Mouse (Mus musculus) thymus, postnatal 25 days (tissue): ENCODE results near the gene Efcab2.
"Not testable (repeated sequence)": the region's sequence is repeated elsewhere in the genome, so short reads cannot be mapped to it uniquely, and the experiment has no call there.

Source experiments
- DNase-seq: peaks from one replicate; pipeline ENCODE4 v3.0.0; 2022

Gene Efcab2

DNA sequence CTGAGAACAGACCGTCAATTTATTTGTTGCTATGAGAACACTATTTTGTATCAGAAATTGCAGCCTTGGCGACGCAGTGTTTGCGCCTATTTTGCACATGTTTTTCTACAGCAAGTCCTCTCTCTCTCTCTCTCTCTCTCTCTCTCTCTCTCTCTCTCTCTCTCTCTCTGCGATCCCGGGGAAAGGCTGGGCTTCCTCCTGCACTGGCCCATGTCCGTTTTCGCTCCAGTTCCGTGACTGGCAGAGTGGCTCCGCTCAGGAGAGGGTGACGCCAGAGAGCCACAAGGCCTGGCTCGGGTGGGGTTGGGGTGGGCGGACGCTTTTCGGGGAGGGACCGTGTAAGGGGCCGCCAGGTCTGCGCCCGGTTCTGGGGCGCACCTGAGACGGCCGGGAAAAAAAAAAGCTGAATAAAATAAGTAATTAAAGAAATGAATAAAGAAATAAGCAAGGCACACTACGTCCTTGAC, 407 bp upstream of the Efcab2 start:
- DNase-seq: peak; percentile 76

DNA sequence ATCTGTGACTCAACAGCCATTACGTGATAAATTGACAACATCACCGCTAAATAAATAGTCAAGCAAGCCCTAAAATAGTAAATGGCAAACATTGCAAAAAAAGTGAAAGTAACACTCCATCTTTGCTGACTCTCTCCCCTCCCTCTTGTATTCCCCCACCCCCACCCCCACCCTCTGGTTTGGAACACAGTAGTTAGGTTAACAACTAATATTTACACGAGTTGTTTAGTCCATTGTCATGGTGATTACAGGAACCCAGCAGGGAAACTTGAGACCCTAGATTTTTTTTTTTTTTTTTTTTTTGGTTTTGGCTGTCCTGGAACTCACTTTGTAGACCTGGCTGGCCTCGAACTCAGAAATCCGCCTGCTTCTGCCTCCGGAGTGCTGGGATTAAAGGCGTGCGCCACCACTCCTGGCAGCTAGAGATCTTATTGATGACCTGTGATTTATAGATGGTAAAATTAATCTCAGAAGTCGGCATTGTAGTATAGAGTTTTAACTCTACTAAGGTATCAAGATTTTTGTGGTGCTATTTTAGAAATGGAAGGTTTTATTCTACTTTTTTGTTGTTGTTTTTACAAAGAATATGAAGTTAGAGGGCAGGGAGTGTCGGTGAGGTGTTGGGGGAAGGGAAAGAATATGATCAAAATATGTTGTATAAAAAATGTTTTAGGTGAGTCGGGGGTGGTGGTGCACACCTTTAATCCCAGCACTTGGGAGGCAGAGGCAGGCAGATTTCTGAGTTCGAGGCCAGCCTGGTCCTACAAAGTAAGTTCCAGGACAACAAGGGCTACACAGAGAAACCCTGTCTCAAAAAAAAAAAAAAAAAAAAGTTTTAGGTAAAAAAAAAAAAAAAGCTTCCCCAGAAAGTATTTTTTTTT, 1.1 kb downstream of the Efcab2 start:
- peak; percentile 16 for DNase-seq

DNA sequence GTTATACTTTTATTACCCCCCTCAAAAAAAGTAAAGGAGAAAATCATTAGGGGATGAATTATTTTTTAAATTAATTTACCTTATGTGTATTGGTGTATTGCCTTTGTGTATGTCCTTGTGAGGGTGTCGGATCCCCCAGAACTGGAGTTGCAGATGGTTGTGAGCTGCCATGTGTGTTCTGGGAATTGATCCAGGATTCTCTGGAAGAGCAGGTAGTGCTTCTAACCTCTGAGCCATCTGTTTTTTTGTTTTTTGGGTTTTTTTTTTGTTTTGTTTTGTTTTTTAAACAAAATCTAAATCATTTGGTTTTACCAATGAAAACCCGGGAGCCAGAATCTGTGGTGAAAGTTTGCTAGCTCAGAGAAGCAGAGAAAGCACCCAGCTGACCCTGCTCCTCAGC, 1.8 kb downstream of the Efcab2 start:
- DNase-seq: no peak

DNA sequence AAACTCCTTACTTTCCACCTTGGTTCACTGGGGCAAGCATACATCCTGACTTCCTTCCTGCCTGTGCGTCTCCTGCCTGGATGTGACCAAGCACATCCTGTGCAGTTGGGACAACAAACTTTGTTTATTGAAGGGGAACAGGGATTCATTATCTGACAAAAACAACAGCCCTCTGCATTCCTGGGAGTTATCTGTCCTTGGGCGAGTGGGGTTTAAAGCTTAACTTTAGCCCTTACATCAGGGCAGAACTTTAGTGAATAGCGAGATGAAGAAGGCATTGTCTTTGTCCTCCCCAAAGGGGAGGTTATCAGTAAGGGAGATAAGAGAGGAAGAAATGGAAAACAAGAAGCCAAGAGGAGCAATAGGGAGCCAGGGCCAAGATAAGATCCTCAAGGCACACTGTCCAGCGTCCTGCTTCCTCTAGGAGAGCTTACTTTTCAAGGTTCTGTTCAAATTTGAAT, 3.0 kb downstream of the Efcab2 start:
- no peak for DNase-seq

DNA sequence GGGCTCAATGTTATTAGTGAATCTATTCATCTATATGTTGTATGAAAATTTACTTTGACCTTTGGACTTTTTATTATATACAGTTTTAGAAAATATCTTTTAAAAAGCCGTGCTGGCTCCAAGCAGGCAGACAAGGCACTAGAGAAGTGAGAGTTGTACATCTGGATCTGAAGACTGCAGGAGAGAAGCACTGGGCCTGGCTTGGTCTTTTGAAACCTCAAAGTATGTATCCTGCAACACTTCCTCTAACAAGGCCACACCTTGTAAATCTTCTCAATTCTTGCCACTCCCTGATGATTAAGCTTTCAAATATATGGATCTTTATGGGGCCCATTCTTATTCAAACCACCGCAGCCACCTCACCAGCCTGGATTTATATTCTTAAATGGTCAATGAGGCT, 7.5 kb downstream of the Efcab2 start:
- not testable (repeated sequence) for DNase-seq

DNA sequence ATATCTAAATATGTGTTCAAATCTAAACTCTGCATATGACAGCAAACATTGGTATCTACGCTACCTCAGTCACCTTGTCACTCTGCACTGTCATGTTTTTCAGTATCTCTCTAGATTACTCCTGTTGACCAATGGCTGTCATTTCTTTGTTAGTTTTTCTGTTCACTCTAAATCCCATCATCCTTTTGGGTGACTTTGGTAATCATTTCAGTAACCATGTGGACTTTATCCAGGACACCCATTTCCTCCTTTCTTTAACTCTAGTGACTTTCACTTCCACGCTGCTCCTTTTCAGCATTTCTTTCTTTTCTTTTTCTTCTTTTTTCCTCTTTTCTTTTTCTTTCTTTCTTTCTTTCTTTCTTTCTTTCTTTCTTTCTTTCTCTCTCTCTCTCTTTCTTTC, 13.7 kb downstream of the Efcab2 start:
- no peak for DNase-seq

DNA sequence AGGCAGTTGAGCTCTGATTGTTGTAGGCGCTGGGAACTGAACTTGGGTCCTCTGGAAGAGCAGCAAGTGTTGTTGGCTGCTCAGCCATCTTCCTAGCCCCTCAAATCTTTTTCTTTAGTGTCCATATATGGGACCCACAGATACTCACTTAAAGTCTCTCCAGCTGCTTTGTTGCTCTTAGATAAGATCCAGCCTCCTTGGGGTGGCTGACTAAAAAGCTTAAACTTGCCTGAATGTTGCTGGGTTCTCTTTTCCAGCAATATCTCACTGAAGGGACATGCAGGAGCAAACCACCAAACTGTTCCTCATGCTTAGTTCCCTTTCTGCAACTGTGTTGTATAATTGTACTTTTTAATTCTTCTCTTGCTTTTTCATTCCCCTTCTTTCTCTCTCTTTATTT, 17.8 kb downstream of the Efcab2 start:
- no peak for DNase-seq

DNA sequence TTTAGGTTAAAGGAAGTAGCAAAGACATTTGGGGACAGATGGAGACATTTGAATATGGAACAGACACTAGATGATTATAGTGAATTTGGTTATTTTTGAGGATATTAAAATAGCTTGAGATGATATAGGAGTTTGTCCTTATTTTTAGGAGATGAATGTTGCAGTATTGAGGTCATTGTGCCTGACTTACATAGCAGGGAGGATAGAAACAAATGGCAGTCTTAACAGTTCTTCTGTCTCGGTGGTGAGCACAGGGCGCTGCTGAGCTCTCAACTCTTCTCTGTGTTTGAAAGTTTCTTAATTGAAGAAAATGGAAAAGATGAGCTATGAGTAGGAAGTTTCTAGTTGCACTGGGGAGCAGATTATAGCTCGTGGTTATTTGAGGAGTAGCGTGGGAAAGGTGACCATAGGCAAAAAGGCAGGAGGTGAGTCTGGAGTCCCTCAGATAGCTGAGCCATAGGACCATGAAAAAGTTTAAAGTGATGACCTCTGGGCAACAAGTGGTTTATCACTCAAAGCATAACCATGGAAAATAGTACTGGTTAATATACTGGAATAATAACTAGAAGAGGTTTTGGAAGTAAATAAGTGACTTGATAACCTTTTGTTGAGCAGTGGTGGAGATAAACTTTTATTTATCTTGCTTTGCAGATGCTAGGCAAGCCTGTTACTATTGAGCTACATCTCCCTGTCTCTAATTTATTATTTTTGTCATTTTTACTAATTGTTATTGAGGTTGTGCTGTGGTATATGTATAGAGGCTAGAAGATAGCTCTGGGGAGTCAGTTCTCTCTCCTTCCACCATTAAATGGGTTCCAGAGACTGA, 25.9 kb downstream of the Efcab2 start:
- DNase-seq: no peak

DNA sequence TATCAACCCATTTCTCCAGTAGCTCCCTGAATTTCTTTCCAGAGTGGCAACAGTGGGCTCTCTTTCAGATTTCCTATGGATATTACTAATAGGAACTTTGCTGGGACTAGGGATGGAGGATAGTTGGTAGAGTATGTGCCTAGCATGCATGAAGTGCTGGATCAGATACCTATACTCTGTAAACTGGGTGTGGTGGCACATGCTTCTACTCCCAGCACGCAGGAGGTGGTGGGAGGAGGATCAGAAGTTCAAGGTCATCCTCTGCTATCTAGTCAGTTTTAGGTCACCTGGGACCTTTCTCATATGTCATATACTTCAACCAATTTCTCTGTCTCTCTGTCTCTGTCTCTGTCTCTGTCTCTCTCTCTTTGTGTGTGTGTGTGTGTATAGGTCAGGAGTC, 27.7 kb downstream of the Efcab2 start:
- no peak for DNase-seq

DNA sequence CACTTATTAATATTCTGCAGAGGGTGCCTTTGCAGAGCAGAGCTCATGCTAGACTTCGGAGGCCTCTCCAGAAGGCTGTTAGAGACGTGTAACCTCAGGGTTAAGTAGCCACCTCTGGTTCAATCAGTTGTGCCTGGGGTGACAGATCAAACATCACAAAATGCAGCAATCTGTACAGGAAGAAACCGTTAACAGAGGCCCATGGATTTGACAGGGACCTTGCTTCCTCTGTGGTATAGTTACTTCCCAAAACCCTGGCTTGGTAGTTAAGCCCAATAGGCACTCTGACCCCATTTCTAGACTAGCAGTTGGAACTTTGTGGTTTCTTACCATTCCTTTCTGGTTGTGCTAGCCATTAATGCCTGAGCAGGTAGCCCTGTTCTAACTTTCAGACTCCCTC, 38.5 kb downstream of the Efcab2 start:
- no peak for DNase-seq

DNA sequence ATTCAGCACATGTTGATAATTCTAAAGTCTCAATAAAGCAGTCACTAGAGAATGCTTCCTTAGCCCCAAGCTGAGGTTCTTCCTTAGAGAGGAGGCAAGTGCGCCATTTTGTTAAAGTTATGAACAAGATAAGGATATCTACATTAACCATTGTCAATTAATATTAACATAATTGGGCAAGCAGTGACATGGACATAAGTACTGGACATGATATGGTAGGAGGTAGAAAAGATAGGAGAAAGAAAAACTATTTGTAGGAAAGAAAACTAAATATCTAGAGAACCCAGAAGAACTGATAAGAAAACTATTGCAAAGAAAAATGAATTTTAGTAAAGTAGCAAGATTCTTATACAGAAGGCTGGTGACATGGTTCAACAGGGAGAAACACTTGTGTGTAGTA, 41.2 kb downstream of the Efcab2 start:
- no peak for DNase-seq

DNA sequence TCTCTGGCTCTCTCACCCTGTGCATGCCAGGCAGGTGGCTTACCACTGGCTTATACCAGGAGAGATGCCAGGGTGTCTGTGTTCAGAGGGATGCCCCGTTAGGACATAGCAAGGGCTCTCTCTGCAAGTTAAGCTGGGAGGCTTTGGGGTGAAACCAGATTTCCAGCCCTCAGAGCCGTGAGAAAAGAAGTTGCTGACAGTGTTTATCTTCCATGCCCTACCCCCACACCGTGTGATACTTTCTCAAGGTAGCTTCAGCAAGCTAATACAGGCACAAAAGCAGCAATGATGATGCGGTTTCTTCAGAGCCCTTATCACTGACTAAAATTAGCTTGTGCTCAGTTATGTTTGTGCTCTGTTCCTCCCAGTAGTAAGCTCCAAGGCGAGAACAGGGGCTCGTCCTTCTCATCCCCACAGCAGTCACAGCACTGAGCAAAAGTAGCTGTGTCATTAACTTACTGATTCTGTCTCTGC, 42.4 kb downstream of the Efcab2 start:
- no peak for DNase-seq

DNA sequence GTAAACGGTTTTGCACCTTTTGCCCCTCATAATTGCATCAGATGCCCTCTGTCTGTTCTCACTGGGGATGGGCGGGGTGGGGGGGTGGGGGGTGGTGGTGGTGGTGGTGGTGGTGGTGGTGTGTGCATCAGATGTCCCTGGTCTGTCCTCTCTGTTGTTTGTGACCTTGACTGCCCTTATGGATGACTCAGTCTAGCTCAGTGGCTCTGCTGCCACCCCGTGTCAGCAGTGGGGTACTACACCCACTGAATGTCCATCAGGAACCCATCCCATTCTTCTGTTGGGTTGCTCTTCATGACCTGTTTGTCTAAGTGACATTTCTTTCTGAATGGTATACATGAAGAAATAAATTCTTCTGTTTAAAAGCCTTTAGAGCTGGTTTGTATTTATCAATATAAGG, 43.3 kb downstream of the Efcab2 start:
- DNase-seq: peak; percentile 73

DNA sequence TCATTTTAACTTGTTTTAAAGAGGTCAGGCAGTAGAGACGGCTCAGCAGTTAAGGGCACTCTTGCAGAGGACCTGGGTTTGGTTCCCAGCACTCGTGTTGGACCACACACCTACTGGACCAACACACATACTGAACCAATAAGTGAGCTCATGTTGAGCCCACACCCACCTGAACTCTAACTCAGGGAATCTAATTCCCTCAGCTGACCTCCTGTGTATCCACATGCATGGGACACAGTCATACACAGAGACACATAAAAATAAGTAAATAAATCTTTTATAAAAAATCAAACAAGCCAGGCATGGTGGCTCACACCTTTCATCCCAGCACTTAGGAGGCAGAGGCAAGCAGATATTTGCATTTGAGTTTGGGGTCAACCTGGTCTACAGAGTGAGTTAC, 44.0 kb downstream of the Efcab2 start:
- DNase-seq: no peak

DNA sequence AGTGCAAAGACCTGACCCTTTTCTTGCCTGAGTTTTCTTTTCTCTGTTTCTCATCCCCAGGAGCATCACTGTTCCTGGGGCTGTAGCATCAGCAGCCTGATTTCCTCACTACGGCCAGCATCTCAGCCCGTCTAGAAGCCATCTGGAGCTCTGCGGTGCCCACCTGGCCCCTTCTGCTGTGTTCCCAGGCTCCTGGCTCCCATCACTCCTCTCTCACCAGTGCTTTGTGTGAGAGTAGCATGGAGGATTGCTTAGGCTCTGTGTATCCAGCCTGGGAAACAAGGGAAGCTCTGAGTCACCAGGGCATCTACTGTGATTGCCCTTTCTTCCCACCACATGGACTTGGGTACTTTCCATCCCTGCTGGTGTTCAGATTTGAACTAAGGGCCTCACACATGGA, 48.2 kb downstream of the Efcab2 start:
- no peak for DNase-seq

DNA sequence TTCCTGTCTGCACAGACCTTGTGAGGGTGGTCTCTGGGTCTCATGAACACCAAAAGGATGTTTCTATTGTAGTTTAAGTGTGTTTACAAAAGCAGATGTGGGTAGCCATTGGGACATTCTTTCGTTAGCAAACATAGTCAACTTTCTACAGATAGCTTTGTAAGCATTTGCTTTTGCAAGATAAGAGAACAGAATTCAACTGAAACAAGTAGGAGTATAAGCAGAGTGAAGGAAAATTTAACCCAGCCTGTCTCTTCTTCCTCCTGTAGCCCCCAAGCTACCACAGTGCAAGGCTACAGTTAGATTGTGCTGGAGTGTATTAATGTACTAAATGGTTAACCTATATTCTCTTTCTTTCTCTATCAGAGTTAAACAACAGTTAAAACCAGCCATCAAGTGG, 49.2 kb downstream of the Efcab2 start:
- DNase-seq: no peak

DNA sequence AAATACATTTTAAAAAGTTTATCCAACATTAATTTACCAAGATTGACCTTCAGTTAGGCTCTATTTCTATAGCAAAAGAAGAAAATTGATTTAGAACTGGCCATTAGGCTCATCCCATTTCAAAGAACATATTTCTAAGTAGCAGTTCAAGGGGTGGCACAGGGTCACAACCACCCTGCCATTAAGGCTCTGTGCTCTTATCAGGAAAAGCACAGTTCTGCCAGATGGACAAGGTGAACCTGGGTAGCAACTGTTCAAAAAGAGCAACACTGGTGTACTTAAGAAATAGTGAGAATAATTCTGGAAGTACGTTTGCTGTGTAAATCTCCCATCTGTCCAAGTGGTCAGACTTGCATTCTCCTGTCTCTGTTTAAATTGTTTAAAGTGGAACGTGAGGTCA, 52.1 kb downstream of the Efcab2 start:
- DNase-seq: no peak

DNA sequence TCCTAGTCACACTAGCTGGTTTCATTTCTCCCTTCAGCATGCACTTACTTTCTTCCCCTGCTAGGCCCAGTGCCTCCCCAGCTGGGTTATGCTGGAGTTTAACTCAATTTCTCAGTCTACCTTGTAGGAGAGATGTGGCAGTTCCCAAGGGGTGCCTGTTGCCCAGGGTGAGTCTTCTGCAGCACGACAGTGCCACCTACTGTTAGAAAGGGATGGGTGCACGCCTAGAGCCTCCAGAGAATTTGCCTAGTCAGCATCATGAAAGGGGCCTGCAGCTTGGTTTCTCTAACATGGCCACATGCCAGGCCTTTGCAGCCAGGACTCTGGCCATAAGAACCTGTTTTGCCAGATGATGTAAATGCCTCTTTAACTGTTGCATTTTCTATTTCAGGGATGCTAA, 57.8 kb downstream of the Efcab2 start:
- peak; percentile 84 for DNase-seq

DNA sequence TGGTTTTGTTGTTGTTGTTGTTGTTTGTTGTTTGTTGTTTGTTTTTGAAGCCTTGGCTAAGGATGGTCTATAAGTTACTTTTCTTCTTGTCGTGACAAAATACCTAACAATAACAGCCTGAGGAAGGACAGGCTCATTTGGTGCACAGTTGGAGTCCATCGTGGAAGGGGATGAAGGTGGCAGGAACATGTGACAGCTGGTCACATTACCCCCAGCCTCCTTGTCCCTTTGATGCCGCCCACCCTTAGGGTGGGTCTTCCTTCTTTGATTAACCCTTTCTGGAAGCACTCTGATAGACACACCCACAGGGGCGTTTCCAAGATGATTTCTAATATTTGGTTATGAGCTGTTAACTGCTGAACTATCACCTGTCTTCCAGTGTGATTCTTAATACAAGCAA, 58.3 kb downstream of the Efcab2 start:
- DNase-seq: no peak

DNA sequence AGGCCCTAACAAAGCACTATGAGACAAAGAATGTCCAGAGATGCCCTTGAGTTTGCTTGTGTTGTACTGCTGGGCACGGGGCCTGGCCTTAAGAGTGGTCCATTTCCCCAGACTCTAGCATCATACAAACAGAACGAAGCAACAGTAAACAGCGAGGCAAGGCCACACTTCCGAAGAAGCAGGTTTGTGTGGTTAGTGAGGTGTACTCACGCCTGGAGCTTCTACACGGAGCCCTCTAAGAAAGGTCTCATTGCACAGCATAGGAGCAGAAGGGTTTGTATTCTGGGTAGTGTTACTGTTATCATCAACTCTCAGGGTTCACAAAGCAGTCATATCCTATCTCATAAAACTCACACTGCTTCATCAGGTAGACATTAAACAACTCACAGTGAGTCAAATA, 61.7 kb downstream of the Efcab2 start:
- no peak for DNase-seq

DNA sequence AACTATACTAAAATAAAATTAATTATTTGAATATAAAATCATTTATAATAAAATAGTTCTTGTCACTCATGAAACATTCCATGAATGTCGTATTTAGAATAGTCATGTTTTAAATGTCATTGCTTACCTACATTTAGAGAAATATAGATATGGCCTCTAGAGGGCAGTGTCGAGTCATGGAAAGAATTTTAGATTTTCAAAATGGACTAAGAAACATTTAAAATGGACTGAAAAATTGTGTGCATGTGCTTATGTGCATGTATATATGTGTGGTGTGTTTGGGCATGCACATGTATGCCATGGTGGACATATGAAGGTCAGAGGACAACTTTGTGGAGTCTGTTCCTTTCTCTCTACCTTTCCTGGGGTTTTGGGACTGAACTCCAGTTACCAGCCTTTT, 62.4 kb downstream of the Efcab2 start:
- DNase-seq: no peak

DNA sequence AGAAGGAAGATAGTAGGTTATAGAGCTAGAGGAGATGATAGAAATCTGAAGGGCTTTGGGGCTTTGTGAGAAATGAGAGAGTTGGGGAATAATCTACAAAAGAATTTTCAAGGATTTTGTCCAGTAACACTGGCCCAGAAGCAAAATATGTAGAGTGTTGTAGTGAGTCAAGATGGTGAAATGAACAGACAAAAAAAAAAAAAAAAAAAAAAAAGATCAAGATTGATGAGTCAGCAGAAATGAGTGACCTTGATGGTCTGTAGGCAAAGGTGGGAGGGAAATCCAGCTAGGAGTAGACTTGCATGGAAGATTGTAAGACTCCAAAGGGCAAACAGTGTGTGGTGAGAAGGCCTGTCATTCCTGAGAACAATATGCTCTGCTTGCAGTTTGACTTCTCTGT, 78.0 kb downstream of the Efcab2 start:
- DNase-seq: no peak

DNA sequence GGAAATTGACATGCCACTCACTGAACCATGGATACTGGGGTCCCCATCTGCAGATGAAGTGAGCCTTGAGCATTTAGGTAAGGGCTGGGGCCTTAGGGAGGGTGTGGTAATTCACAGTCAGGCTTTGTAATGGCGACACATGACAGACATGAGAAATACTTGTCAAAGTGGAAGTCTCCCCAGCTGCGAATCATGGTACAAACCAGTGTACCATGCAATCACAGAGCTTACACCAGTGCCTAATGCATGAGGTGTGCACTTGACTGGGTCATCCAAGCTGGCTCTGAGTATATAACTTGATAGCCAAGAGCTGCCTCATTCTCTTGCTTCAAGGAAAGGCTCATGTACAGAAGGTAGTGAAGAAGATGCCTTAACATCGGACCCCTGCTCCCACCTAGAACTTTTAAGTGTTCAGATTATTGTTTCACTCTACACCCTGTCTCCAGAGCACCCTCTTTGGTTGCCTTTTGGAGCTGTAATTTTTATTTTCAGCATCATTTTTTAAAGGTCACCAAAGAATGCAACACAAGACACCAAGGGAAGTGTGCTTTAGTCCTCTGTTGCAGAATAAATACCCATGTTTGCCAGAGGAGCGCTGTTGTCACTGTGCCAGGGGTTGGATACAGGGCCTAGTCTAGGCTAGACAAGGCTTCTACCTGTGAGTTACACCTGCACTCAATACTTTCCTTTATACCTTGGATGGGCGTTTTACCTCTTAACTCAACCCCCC, 79.4 kb downstream of the Efcab2 start:
- no peak for DNase-seq
